Mouse (Mus musculus): Measurements from ENCODE around the gene H2-Aa.
"Not testable (repeated sequence)": the region's sequence is repeated elsewhere in the genome, so short reads cannot be mapped to it uniquely, and the experiment has no call there.

H2-Aa gene

DNA sequence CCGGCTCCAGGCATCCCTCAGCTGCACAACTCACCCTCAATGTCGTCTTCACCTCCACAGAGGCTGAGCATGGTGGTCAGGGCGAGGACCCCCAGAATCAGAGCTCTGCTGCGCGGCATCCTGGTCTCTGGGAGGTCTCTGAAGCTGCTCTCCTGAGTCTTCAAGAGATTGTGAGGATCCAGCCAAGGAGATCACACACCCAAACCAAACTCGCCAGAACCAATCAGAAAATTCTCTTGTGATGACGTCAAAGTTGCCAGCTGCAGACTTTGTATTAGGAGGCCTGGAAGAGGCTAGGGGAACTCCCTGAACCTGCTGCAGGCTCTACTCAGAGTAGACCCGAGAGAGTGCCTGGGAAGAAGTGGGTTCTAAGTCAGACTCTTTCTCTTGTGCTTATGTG is at the start of gene H2-Aa:
Gene H2-Aa, minus strand, starts transcription at position 176 of the 400 bp plus-strand sequence.
- no peak for DNase-seq (ENCODE audit: low read depth, low spot score)

DNA sequence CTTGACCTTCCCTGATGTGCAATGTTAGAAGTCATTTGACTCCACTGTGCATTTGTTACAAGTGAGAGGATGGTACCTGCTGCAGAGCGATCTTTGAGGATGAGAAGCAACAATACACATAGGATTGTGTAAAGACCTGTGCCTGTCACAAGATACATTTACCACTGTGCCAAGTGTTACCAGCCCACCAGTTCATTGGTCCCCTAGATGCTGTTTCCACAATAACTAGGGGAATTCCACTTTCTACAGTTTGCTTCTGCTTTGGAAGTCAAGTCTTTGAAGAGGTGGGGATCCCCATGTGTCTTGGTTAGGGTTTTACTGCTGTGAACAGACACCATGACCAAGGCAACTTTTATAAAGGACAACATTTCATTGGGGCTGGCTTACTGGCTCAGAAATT is 43.6 kb upstream of the H2-Aa start:
- no peak for DNase-seq (ENCODE audit: low read depth, low spot score)

DNA sequence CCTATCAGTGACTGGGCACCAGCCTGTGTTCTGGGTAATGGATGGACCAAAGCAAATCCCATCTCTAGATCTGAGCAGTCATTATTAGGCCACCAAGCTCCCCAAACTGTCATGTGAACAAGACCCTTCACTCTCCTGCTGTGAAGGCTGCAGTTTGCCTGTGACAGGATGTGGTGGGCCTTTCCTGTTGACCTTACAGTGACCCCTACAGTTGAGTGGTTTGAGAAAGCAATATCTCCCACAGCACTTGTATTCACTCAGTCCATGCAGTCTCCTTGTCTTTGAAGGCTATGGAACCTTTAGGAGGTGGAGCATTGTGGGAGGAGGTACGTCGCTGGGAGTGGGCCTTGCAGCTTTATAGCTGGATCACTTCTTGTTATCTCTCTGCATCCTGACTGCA is 42.2 kb upstream of the H2-Aa start:
- no peak for DNase-seq (ENCODE audit: low read depth, low spot score)

DNA sequence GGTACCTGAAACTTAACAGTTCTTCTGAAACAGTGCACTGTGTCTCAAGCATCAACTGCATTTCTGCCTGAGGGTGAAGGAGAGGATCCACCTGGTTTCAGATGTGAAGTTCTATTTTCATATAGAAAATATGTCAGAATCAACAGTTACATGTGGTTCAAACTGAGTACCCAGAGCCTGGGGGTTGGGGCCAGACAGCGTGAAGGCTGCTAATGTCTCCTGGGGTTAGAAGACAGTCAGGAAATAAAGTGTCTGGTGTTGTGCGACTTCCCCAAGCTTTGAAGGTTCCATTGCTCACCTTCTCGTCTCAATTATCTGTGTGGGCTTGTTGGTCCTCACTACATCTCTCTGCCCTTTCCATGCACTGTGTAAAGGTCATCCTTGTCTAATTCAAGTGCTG is 38.8 kb upstream of the H2-Aa start:
- DNase-seq (ENCODE audit: low read depth, low spot score): no peak

DNA sequence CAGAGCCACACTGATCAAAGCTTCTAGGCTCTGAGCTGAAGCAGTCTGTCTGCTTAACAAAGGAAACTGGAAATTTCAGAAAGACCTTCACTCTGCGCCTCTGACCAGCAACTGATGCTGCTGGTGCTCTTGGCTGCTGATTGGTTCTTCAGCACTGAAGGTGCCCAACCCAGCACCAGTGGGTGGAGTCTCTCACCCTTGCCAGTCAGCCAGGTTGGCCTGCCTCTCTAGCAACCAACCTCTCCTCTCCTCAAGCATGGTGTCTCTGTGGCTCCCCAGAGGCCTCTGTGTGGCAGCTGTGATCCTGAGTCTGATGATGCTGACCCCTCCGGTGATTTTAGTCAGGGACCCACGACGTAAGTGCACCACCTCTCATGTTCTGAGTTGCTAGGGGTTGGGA is 37.8 kb upstream of the H2-Aa start, which contains the start of gene H2-Eb2:
Gene H2-Eb2, plus strand, starts transcription at position 230 of the 400 bp plus-strand sequence.
- no peak for DNase-seq (ENCODE audit: low read depth, low spot score)

DNA sequence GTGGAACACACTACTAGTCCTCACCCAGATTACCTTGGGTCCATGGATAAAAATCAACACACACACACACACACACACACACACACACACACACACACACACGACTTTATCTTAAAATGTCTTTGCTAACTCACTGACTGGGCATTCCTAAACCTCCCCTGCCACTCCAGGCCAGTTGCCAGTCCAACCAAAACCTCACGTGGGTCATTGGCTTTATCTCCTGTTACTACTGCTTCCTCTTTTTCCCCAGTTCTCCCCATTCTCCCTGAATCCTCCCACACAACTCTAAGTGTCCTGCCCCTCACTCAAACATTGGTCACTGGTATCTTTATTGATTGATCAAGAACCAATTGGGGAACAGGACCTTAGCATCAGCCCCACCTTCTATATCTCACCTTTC is 29.7 kb upstream of the H2-Aa start:
- DNase-seq (ENCODE audit: low read depth, low spot score): no peak

DNA sequence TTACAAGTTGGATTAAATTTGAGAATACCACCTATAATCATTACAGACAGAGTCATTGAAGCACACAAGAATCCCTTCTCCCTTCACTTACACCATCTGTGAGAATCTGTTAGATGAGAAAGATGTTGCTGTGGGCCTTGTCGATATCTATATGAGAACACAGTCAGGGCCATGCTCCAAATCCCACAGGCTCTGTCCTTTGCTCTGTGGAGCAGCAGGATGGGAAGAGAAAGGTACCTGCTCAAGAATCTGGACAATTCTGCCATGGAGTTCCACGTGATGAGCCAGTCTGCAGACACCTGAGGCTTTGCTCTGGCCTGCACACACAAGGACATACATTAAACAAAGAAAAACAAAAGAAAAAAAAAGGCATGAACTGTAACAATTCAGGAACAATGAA is 29.1 kb upstream of the H2-Aa start:
- no peak for DNase-seq (ENCODE audit: low read depth, low spot score)

DNA sequence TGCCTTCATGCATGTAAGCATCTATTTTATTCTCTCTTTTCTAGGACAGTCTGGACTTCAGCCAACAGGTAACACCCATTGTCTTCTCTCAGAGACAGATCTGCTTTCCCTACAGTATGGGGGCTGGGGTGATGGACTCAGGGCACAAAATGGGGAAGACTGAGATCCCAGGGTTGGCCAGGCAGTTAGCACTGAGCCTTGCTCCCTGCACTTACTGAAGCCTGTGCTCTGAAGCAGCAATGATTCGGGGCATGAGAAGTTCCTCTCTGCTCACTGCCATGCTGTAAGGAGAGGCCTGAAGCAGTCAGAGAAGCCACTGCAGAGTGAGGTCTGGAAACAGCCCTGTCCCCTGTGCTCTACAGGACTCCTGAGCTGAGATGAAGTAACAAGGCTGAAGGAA is 27.9 kb upstream of the H2-Aa start:
- DNase-seq (ENCODE audit: low read depth, low spot score): no peak

DNA sequence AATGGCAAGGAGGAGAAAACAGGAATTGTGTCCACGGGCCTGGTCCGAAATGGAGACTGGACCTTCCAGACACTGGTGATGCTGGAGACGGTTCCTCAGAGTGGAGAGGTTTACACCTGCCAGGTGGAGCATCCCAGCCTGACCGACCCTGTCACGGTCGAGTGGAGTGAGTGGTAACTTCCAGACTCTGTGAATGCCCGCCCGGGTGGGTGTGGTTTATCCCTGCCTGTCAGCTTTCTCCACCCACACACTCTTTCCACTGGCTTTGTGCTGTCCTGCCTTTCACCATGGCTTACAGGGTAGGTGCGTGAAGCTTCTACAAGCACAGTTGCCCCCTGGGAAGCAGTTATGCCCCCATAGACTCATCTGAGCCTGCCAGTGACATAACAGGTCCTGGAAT is 26.7 kb upstream of the H2-Aa start:
- DNase-seq (ENCODE audit: low read depth, low spot score): no peak

DNA sequence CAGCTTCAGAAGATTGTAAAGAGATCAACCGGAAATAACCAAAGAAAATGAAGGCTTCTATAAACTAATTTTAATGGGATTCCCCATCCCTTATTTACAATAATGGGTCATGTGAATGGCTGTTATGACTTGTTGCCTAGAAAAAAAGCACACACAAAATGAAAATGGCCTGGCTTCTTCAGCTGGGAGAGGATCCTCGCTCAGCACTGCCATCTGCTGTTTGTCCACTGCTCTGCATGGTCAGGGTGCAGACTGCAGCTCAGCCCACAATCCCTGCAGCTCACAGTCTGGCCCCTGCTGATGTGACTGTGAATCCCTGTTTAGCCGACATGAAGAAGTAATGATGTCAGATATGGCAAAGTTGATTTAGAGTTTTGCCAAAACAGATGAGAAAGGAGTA is 25.8 kb upstream of the H2-Aa start:
- peak; percentile 67 for DNase-seq (ENCODE audit: low read depth, low spot score)

DNA sequence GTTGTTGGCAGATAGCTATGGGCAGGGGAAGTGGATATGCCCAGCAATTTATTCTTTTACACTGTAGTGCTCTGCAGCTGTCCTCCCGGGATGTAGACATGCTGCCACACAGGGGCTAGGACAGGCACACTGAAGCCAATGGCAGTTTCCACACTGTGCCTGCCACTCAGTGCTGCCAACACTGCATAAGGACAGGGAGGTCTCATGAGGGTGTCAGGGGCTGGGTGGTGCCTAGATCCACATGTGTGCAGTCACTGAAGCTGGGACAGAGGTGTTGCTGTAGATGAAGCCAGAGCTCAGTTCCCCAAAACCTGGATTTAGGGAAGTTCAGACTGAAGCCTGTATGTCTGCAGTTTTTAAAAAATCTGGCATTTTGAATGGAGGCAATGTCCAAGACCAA is 24.6 kb upstream of the H2-Aa start:
- DNase-seq (ENCODE audit: low read depth, low spot score): no peak

DNA sequence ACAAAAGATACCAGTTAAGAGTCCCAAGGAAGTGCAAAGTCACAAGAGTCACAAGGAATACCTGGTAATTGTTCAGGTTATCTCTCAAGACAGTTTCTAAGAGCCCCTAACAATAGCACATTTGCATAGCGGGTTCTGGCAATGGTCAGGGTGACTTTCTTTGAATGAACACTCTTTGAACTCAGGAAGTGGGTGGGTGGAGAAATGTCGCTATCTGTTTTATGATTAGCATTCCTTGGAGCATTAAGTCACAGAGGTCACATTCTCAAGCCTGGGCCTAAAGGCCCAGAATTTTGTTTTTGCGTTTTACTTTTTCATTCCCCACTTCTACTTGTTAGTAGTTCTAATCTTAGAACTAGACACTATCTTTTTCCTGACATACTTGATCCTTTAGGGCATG is 22.9 kb upstream of the H2-Aa start:
- not testable (repeated sequence) for DNase-seq (ENCODE audit: low read depth, low spot score)

DNA sequence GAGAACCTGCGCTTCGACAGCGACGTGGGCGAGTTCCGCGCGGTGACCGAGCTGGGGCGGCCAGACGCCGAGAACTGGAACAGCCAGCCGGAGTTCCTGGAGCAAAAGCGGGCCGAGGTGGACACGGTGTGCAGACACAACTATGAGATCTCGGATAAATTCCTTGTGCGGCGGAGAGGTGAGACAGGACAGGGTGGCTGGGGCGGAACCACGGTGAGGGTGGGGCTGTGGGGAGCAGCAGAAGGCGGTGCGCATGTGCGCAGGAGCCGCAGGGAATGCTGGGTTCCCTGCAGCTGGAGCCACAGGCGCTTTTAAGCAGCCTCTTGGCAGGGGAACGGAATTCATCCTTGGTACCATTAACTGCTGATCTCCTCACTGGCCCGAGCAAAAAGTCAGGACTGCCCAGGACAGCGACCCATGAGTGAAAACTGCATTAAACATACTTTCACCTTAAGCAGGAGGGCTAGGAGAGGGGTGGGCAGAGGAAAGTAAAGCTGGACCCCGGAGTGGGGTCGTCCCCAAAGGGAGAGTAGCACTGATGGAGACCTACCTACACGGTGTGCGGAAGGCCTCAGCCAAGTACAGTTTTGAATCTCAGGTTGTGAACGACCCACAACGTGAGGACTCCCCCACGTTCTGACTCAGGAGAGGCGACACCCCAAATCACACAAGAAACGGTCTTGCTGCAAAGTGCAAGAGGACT is 22.2 kb upstream of the H2-Aa start:
- peak; percentile 37 for DNase-seq (ENCODE audit: low read depth, low spot score)

DNA sequence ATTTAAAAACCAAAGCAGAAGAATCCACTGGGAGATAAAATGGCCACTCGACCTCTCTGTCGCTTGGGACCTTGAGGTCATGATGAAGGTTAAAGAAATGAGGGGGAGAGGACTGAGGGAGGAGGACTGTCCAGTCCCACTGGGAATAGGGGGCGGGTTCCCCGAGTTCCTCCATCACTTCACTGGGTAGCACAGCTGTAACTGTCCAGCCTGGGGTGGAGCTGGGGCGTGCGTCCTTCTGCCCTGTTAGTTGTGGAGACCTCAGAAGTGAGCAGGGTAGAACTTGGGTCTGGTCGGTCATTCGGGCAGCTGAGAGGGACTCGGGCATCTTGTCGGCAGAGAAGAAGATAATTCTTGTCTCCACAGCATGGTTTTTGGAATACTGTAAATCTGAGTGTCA is 21.6 kb upstream of the H2-Aa start:
- DNase-seq (ENCODE audit: low read depth, low spot score): no peak

DNA sequence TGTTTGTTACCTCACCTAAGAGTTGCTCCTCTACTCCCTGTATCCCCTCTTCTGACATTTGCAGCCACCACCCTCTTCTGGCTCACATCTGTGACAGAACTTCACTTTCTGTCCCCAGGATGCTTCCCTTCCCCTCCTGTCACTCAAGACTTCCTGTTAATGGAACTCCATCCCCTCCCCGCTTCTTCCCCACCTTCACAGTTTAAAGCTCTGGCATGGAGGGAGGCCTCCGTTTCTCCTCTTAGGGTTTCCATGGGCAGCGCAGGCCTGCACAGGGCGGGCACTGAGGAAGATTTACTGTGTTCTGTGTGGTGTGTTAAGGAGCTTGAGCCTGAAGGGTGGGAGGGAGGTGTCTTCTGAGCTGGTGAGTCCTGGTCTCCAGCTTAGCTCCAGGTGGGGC is 20.5 kb upstream of the H2-Aa start:
- DNase-seq (ENCODE audit: low read depth, low spot score): no peak

DNA sequence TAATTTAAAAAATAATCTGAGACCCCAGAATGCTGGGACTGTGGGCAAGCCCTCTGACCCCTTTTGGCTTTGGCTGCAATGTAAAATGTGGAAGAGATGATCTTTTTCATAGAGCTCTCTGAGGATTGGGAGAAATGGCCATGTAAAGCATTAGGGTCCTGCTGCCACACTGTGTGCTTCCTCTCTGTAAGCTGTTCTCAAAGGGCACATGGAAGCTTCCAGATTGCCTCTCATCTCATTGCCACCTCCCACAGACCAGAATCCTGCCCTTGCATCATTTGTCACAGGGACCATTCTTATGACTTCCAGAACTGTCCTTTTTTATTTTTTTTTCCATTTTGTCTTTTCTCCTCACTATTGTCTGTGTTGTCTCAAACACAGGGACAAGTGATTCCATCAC is 19.6 kb upstream of the H2-Aa start:
- DNase-seq (ENCODE audit: low read depth, low spot score): no peak

DNA sequence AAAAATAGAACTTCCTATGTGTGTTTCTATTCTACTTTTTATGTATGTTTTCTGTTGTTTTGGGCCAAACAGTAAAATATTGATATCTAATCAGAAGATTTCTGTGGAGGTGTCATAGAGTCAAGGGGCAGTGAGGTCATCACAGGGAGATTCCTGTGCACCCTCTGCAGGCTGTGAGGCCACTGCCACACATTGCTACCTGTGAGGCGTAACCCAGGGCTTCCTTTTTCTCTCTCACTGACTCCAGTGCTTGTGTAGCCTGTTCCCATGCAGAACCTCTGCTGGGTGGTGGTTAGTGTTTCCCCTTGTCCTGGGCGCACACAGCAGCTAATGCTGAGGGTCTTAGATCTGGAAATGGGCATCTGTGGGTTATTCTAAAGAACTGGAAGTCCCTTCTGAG is 18.8 kb upstream of the H2-Aa start:
- DNase-seq (ENCODE audit: low read depth, low spot score): no peak

DNA sequence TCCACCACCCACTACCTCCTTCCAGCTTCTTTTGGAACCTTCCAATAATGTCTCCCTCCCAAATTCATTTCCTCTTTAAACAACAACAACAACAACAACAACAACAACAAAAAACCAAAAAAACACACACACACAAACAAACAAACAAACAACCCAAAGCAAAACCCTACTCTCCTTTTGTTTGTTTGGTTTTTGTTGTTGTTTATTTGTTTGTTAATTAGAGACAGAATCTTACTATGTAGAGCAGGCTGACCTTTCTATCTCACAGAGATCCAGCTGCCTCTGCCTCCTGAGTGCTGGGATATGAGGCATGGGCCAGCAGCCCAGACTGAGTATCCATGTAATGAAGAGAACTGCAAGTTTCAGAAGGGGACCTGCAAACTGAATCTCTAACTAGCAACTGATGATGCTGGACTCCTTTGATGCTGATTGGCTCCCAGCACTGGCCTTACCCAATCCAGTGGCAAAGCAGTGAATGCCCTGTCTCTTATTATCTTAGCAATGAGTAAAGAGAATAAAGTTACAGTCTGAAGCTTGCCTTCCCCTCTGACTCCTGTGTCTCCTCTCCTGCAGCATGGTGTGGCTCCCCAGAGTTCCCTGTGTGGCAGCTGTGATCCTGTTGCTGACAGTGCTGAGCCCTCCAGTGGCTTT is 17.9 kb upstream of the H2-Aa start, which contains the start of gene H2-Eb1:
Gene H2-Eb1, plus strand, starts transcription at position 488 of the 651 bp plus-strand sequence.
- DNase-seq (ENCODE audit: low read depth, low spot score): peak; percentile 60

DNA sequence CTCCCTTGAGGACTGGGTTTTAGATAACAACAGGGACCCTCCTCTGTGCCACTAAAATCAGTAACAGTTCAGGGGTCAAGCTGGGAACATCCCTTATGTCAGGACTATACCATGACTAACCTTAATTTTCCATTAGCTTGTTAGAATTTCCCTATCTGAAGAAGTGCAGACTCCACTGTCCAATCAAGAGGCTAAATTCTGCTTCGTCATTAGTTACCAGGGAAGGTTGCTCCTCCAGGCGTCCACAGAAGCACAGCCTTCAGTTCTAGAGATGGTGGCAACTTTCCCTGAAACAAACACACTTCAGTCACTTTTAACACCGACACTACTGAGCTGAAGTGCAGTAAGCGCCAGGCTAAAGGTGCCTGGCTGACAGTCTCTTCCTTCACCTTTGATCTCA is 17.1 kb upstream of the H2-Aa start:
- DNase-seq (ENCODE audit: low read depth, low spot score): peak; percentile 42

DNA sequence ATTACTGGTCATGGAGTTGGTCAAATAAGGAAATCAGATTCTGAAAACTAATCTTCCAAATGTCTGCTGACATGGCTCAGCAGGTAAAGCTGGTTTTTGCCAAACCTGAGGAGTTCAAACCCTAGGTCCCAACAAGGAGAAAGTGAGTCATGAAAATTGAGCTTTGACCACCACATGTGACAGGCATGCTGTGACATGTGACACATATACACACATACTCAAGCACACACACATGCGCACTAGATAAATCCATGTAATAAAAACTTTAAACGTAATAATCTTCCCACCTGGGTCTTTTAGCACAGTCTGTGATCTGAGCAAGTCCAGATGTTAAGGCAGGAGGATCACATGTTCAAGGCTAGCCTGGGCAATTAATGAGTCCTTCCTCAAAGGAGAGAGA is 16.2 kb upstream of the H2-Aa start:
- DNase-seq (ENCODE audit: low read depth, low spot score): no peak

DNA sequence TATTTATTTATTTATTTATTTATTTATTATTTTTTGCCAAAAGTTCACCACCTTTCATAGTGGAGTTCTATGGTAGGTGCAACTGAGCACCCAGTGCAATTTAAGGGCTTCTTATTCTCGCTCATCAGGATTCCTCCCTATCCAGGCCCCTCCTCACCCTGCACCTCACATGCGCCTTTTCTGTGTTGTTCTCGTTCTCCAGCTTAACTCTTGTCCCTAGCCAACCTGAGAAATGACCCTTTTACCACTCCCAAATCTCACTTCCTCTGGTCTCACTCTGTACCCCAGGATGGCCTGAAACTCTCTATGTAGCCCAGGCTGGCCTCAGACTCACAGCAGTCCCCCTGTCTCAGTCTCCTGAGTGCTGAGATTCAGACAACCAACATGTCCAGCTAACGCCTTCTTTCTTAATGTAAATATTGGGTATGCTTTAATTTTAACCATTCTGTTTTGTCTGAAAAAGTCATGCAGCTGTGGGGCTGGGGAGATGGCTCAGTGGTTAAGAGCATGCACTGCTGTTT is 14.1 kb upstream of the H2-Aa start:
- no peak for DNase-seq (ENCODE audit: low read depth, low spot score)

DNA sequence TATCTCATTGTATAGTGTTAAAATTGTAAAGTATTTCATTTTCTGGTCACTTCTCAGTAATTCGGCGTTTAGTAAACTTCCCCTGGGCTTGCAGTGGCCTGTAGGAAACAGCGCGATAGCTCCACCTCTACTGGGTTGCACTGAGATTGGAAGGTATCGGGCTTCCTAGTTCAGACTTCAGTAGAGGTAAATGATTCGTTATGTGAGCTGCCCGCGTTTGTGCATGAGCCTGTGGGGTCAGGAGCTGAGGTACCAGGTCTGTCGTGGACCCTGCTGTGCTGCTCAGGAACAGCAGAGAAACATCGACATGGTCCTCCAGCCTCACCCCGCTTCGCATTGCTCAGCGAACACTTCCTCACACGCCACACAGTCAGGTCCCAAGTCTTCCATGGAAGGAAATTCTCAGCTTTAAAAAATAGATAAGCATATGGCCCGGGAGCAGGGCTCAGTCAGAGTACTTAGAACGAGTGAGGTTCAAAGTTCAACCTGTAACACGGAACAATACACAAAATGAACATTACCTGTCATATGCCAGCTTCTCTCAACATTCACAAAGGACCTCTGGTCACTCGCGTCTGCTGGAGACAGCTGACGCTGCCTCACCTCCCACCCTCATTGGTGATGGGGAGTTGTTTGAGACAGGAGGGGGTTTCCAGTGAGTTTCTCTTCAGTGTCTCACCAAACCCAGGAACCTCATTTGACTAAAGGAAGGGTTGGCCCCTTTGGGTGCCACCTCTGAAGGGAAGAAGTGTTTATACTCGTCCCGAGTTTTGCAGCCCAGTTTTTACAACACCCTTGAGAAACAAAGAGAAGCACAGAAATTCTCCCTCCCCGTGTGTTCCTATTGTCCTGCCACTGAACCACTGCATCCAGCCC is 13.3 kb upstream of the H2-Aa start:
- no peak for DNase-seq (ENCODE audit: low read depth, low spot score)
